Mouse (Mus musculus): ENCODE measurements at regions not wholly inside any gene's neighbourhood (a gene's known extent, or its start where the extent isn't known, plus 50 kb on each side); places are given as distances from the start of the nearest gene placed in this dataset.

GRCm38 (mm10) chr8:92472257-92472656 is 114.8 kb downstream of the Irx5 start:
- TF ChIP-seq CTCF (IDR thresholded peaks at IDR 0.05; ENCODE audit: insufficient read depth, low read depth, low read length) = no peak
- H3K4me1 ChIP-seq (ENCODE audit: control insufficient read depth, insufficient read depth, low read length) = no peaks in the 10 kb centered on the region
- WGBS = 70% methylated on average over 7 of the region's 7 CpGs
- H3K27ac ChIP-seq (ENCODE audit: insufficient read depth, low read depth, low read length) = no peak overlapping the region
- H3K4me3 ChIP-seq (ENCODE audit: insufficient read depth, low read depth, low read length) = no peak overlapping the region

- no peak overlapping the region for H3K4me3 ChIP-seq (ENCODE audit: insufficient read depth, low read depth, low read length)
- TF ChIP-seq CTCF (IDR thresholded peaks at IDR 0.05; ENCODE audit: insufficient read depth, low read depth, low read length) (no peak), POLR2A (IDR thresholded peaks at IDR 0.05; ENCODE audit: insufficient read depth, low read depth, low read length) (no peak)
- no peaks in the 10 kb centered on the region for H3K4me1 ChIP-seq (ENCODE audit: control insufficient read depth, insufficient read depth, low read length)
- WGBS = 76% methylated on average over 3 of the region's 3 CpGs
- H3K27ac ChIP-seq (ENCODE audit: insufficient read depth, low read depth, low read length) = no peak overlapping the region
Measured at GRCm38 (mm10) chr8:92472817-92473216, 115.4 kb downstream of the Irx5 start.

GRCm38 (mm10) chr8:92482393-92482792 is 125.0 kb downstream of the Irx5 start:
- TF ChIP-seq POLR2A (IDR thresholded peaks at IDR 0.05; ENCODE audit: insufficient read depth, low read depth, low read length) (no peak), CTCF (IDR thresholded peaks at IDR 0.05; ENCODE audit: insufficient read depth, low read depth, low read length) (no peak)
- Histone ChIP-seq H3K4me3 (ENCODE audit: insufficient read depth, low read depth, low read length) (no peak overlapping the region), H3K27ac (ENCODE audit: insufficient read depth, low read depth, low read length) (no peak overlapping the region), H3K4me1 (ENCODE audit: control insufficient read depth, insufficient read depth, low read length) (peaks cover 5% of the 10 kb centered on the region; the same call in 1 of the 2 replicates)
- WGBS = 92% methylated on average over 5 of the region's 5 CpGs

DNA sequence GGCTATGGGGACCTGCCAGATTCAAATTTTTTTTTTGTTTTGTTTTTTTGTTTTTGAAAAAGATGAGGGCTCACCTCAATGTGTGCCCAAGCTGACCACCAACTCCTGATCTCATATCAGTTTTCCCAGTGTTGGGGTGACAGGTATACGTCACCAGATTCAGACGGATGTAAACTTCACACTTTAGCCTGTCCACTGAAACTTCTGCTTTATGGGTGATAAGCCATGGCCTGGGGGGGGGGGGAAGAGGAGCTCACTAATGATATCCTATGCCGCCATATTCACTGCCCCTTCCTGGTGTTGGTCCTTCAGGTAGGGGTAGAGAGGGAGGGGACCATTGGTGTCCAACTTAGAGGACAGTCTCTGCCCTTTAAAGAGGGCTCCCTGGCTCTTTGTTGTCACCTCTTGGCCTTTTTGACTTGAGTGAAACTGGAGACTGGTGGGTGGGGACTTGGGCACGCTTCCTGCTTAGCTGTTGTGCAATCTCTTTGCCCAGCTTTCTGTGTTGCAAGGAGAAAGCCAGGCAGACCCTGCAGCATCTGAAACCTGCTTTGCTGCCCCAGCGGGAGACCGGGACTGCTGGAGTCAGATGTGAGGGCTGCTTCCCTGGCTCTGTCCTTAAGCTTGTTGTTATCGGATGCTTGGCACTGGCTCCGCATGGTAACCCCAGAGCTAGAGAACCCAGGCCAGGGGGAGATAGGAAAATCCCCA is 125.8 kb downstream of the Irx5 start:
- TF ChIP-seq POLR2A (IDR thresholded peaks at IDR 0.05; ENCODE audit: insufficient read depth, low read depth, low read length) (no peak), CTCF (IDR thresholded peaks at IDR 0.05; ENCODE audit: insufficient read depth, low read depth, low read length) (no peak)
- Histone ChIP-seq H3K27ac (ENCODE audit: insufficient read depth, low read depth, low read length) (no peak overlapping the region), H3K4me3 (ENCODE audit: insufficient read depth, low read depth, low read length) (no peak overlapping the region), H3K4me1 (ENCODE audit: control insufficient read depth, insufficient read depth, low read length) (peaks cover 5% of the 10 kb centered on the region; the same call in 1 of the 2 replicates)
- whole genome bisulfite sequencing = 80% methylated on average over 8 of the region's 8 CpGs

DNA sequence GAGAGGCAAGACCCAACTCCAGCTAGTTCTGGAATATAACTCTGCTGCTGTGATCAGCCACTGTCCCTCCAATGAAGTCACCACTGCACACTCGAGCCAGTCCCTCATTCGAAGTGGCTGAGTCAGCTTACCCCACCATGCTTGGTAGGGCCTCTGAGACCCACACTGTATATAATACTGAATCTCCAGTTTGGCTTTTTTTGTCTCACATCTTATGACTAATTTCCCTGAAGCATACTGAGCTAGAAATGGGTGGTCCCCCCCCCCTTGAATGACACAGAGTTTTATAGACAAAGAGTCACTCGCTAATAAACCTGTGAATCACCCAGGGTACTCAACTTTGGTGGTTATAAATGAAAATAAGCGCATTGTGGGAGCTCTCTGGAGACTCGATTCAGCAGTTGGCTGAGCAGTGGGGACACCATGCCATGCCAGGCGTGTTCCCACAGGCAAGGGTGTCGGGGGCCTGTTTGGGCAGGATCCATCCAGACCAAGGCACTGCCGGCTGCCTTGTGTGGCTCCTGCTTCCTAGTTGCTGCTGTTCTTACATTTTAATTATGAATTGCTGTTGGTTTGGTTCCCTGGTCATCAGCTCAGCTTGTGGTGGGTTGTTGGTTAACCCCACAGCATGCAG is 131.2 kb downstream of the Irx5 start:
- TF ChIP-seq CTCF (IDR thresholded peaks at IDR 0.05; ENCODE audit: insufficient read depth, low read depth, low read length) = no peak
- Histone ChIP-seq H3K4me1 (ENCODE audit: control insufficient read depth, insufficient read depth, low read length) (peaks cover 7% of the 10 kb centered on the region), H3K4me3 (ENCODE audit: insufficient read depth, low read depth, low read length) (no peak overlapping the region), H3K27ac (ENCODE audit: insufficient read depth, low read depth, low read length) (no peak overlapping the region)
- 69% methylated on average over 8 of the region's 8 CpGs for WGBS

- 84% methylated on average over 5 of the region's 5 CpGs for WGBS
- peaks cover 2% of the 10 kb centered on the region for H3K4me1 ChIP-seq (ENCODE audit: control insufficient read depth, insufficient read depth, low read length)
- TF ChIP-seq POLR2A (IDR thresholded peaks at IDR 0.05; ENCODE audit: insufficient read depth, low read depth, low read length) (no peak), CTCF (IDR thresholded peaks at IDR 0.05; ENCODE audit: insufficient read depth, low read depth, low read length) (no peak)
Measured at GRCm38 (mm10) chr8:92491533-92491932, 134.1 kb downstream of the Irx5 start.

GRCm38 (mm10) chr8:92493403-92493802 is 136.0 kb downstream of the Irx5 start:
- Histone ChIP-seq H3K4me3 (ENCODE audit: insufficient read depth, low read depth, low read length) (no peak overlapping the region), H3K27ac (ENCODE audit: insufficient read depth, low read depth, low read length) (no peak overlapping the region), H3K4me1 (ENCODE audit: control insufficient read depth, insufficient read depth, low read length) (peaks cover 2% of the 10 kb centered on the region)
- no peak for TF ChIP-seq POLR2A (IDR thresholded peaks at IDR 0.05; ENCODE audit: insufficient read depth, low read depth, low read length)
- TF ChIP-seq CTCF (IDR thresholded peaks at IDR 0.05; ENCODE audit: insufficient read depth, low read depth, low read length) = no peak
- WGBS = 67% methylated on average over 4 of the region's 4 CpGs

More at GRCm38 (mm10) chr8:92491533-92491932, 134.1 kb downstream of the Irx5 start:
- H3K4me3 ChIP-seq (ENCODE audit: insufficient read depth, low read depth, low read length) = no peak overlapping the region
- H3K27ac ChIP-seq (ENCODE audit: insufficient read depth, low read depth, low read length) = no peak overlapping the region

- 81% methylated on average over 7 of the region's 7 CpGs for WGBS
- TF ChIP-seq CTCF (IDR thresholded peaks at IDR 0.05; ENCODE audit: insufficient read depth, low read depth, low read length) = no peak
- TF ChIP-seq POLR2A (IDR thresholded peaks at IDR 0.05; ENCODE audit: insufficient read depth, low read depth, low read length) = no peak
- H3K27ac ChIP-seq (ENCODE audit: insufficient read depth, low read depth, low read length) = no peak overlapping the region
Measured at GRCm38 (mm10) chr8:92505552-92506281, 148.3 kb downstream of the Irx5 start.

GRCm38 (mm10) chr8:92506436-92506835 is 149.0 kb downstream of the Irx5 start:
- 43% methylated on average over 5 of the region's 5 CpGs for WGBS
- H3K4me3 ChIP-seq (ENCODE audit: insufficient read depth, low read depth, low read length) = no peak overlapping the region
- no peak overlapping the region for H3K27ac ChIP-seq (ENCODE audit: insufficient read depth, low read depth, low read length)
- TF ChIP-seq CTCF (IDR thresholded peaks at IDR 0.05; ENCODE audit: insufficient read depth, low read depth, low read length) = no peak
- TF ChIP-seq POLR2A (IDR thresholded peaks at IDR 0.05; ENCODE audit: insufficient read depth, low read depth, low read length) = no peak
- H3K4me1 ChIP-seq (ENCODE audit: control insufficient read depth, insufficient read depth, low read length) = no peaks in the 10 kb centered on the region

More at GRCm38 (mm10) chr8:92505552-92506281, 148.3 kb downstream of the Irx5 start:
- no peak overlapping the region for H3K4me3 ChIP-seq (ENCODE audit: insufficient read depth, low read depth, low read length)
- no peaks in the 10 kb centered on the region for H3K4me1 ChIP-seq (ENCODE audit: control insufficient read depth, insufficient read depth, low read length)

Data from olfactory bulb, adult 2 months (tissue).